Mouse (Mus musculus): ENCODE measurements around the gene Hmg20a.

Hmg20a gene

GRCm38 (mm10) chr9:56533916-56534315 lies 115.5 kb downstream of the Hmg20a start:
- no peak for DNase-seq (ENCODE audit: low spot score)

- DNase-seq (ENCODE audit: low spot score): no peak
Measured at GRCm38 (mm10) chr9:56534727-56535126, 116.3 kb downstream of the Hmg20a start.

DNA sequence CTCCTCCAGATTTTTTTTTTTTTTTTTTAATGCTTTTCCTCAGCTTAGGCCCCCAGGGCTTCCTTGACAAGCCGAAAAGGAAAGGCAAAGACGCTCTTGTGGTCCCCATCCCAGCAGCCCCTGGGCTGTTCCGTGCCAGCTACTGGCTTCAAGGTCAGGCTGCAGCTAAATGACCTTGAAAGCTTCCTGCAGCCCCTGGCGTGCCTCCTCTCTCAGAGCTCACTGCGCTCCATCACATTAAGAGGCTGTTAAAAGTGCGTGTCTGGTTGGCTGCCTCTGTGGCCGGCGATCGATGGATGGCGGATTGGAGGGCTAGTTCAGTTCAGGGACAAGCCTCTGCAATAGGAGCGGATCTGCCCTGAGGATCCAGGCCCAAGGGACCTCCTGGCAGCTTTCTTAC lies 117.0 kb downstream of the Hmg20a start:
- peak; percentile 47 for DNase-seq (ENCODE audit: low spot score)

DNA sequence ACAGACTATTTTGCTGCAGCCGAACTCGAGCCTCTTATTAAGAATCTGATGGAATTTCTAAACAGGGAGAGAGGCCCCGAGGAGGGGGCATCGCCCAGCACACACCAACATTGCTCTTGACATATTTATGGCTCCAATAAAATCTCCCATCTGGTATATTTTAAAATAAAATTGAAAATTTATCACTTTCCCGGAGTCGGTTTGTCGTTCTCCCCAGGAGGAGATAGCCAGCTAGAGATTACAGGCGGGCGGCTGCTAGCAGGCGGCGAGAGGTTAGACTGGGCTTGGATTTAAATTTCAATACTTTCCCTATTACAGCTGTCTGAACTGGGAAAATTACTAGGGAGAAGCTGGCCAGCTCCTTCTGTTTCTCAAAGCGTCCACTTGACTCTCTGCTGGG lies 121.6 kb downstream of the Hmg20a start:
- no peak for DNase-seq (ENCODE audit: low spot score)

- DNase-seq (ENCODE audit: low spot score): no peak
Measured at GRCm38 (mm10) chr9:56544687-56545475, 126.5 kb downstream of the Hmg20a start.
